Mouse (Mus musculus): ENCODE data around the gene Sgta. TPM values are rescaled to one million over a fixed set of nuclear protein-coding genes. Genes with fewer than 3 reads are reported as not detected.

Gene Sgta
- polyA plus RNA-seq, 2 experiments = 38.4 to 43.8 TPM

- Histone ChIP-seq H3K4me1 (replicated peaks; ENCODE audit: control insufficient read depth in 2 of 2, insufficient read depth in 2 of 2, low read length in 1 of 2) (peaks cover 3 to 8% of the 10 kb centered on the region in 2 experiments; a peak in 3 of 4 replicates), H3K9me3 (ENCODE audit: control insufficient read depth, low read length) (no peaks in the 10 kb centered on the region), H3K9ac (replicated peaks) (no peak overlapping the region), H3K27me3 (ENCODE audit: control insufficient read depth, insufficient read depth, low read length) (no peaks in the 10 kb centered on the region), H3K36me3 (replicated peaks; ENCODE audit: control insufficient read depth, insufficient read depth, low read depth) (no peaks in the 10 kb centered on the region), H3K4me3 (ENCODE audit: insufficient read depth in 1 of 2, low read depth in 2 of 2, low read length in 2 of 2) (no peak overlapping the region), H3K27ac (no peak overlapping the region), H3K4me2 (ENCODE audit: low read depth) (no peak overlapping the region)
- TF ChIP-seq CTCF (IDR thresholded peaks at IDR 0.05; ENCODE audit: low read depth) (peak; percentile 84), EP300 (IDR thresholded peaks at IDR 0.05; ENCODE audit: low read depth) (no peak)
- ATAC-seq (ENCODE audit: insufficient read depth) (peak; percentile 34; the same call in 1 of the 2 replicates), DNase-seq (ENCODE audit: low read depth in 3 of 3, low spot score in 3 of 3) (peak; percentile 42 to 57 (median 51))
- 5% methylated on average over 12 of the region's 12 CpGs for WGBS (ENCODE audit: insufficient replicate concordance)
These were observed 61.2 kb downstream of the Sgta start for GRCm38 (mm10) chr10:80998778-80999177.

- 45% methylated on average over 14 of the region's 14 CpGs for WGBS (ENCODE audit: insufficient replicate concordance)
- Histone ChIP-seq H3K27ac (no peak overlapping the region), H3K27me3 (ENCODE audit: control insufficient read depth, insufficient read depth, low read length) (no peaks in the 10 kb centered on the region), H3K4me2 (ENCODE audit: low read depth) (no peak overlapping the region), H3K9ac (replicated peaks) (no peak overlapping the region), H3K4me1 (replicated peaks; ENCODE audit: control insufficient read depth in 2 of 2, insufficient read depth in 2 of 2, low read length in 1 of 2) (peaks cover 3 to 8% of the 10 kb centered on the region in 2 experiments; a peak in 3 of 4 replicates), H3K4me3 (ENCODE audit: insufficient read depth in 1 of 2, low read depth in 2 of 2, low read length in 2 of 2) (no peak overlapping the region), H3K36me3 (replicated peaks; ENCODE audit: control insufficient read depth, insufficient read depth, low read depth) (no peaks in the 10 kb centered on the region), H3K9me3 (ENCODE audit: control insufficient read depth, low read length) (no peaks in the 10 kb centered on the region)
- no peak for ATAC-seq (ENCODE audit: insufficient read depth)
- TF ChIP-seq CTCF (IDR thresholded peaks at IDR 0.05; ENCODE audit: low read depth) = no peak
- no peak for TF ChIP-seq EP300 (IDR thresholded peaks at IDR 0.05; ENCODE audit: low read depth)
- no peak for DNase-seq (ENCODE audit: low read depth in 3 of 3, low spot score in 3 of 3)
These were observed 62.0 kb downstream of the Sgta start for GRCm38 (mm10) chr10:80998021-80998420.

- no peak overlapping the region for H3K9ac ChIP-seq (replicated peaks)
- H3K27me3 ChIP-seq (ENCODE audit: control insufficient read depth, insufficient read depth, low read length) = no peaks in the 10 kb centered on the region
- TF ChIP-seq EP300 (IDR thresholded peaks at IDR 0.05; ENCODE audit: low read depth) (no peak), CTCF (IDR thresholded peaks at IDR 0.05; ENCODE audit: low read depth) (no peak)
- ATAC-seq (ENCODE audit: insufficient read depth) (no peak), DNase-seq (ENCODE audit: low read depth in 3 of 3, low spot score in 3 of 3) (no peak)
- peaks cover 3 to 8% of the 10 kb centered on the region in 2 experiments; a peak in 3 of 4 replicates for H3K4me1 ChIP-seq (replicated peaks; ENCODE audit: control insufficient read depth in 2 of 2, insufficient read depth in 2 of 2, low read length in 1 of 2)
- H3K9me3 ChIP-seq (ENCODE audit: control insufficient read depth, low read length) = no peaks in the 10 kb centered on the region
- WGBS (ENCODE audit: insufficient replicate concordance) = 64% methylated on average over 8 of the region's 8 CpGs
- no peak overlapping the region for H3K4me2 ChIP-seq (ENCODE audit: low read depth)
- no peak overlapping the region for H3K4me3 ChIP-seq (ENCODE audit: insufficient read depth in 1 of 2, low read depth in 2 of 2, low read length in 2 of 2)
- no peaks in the 10 kb centered on the region for H3K36me3 ChIP-seq (replicated peaks; ENCODE audit: control insufficient read depth, insufficient read depth, low read depth)
- no peak overlapping the region for H3K27ac ChIP-seq
These were observed 62.6 kb downstream of the Sgta start for GRCm38 (mm10) chr10:80997332-80997731.

- Histone ChIP-seq H3K4me3 (ENCODE audit: insufficient read depth in 1 of 2, low read depth in 2 of 2, low read length in 2 of 2) (no peak overlapping the region), H3K4me1 (replicated peaks; ENCODE audit: control insufficient read depth in 2 of 2, insufficient read depth in 2 of 2, low read length in 1 of 2) (peaks cover 3 to 8% of the 10 kb centered on the region in 2 experiments; a peak in 3 of 4 replicates), H3K9me3 (ENCODE audit: control insufficient read depth, low read length) (no peaks in the 10 kb centered on the region), H3K9ac (replicated peaks) (no peak overlapping the region), H3K36me3 (replicated peaks; ENCODE audit: control insufficient read depth, insufficient read depth, low read depth) (no peaks in the 10 kb centered on the region), H3K27ac (no peak overlapping the region), H3K4me2 (ENCODE audit: low read depth) (no peak overlapping the region), H3K27me3 (ENCODE audit: control insufficient read depth, insufficient read depth, low read length) (no peaks in the 10 kb centered on the region)
- DNase-seq (ENCODE audit: low read depth in 3 of 3, low spot score in 3 of 3) = no peak
- 74% methylated on average over 8 of the region's 8 CpGs for WGBS (ENCODE audit: insufficient replicate concordance)
- no peak for ATAC-seq (ENCODE audit: insufficient read depth)
- TF ChIP-seq EP300 (IDR thresholded peaks at IDR 0.05; ENCODE audit: low read depth) = no peak
- no peak for TF ChIP-seq CTCF (IDR thresholded peaks at IDR 0.05; ENCODE audit: low read depth)
These were observed 63.5 kb downstream of the Sgta start for GRCm38 (mm10) chr10:80996501-80996900.

- Histone ChIP-seq H3K4me2 (ENCODE audit: low read depth) (no peak overlapping the region), H3K27ac (no peak overlapping the region), H3K9me3 (ENCODE audit: control insufficient read depth, low read length) (no peaks in the 10 kb centered on the region), H3K36me3 (replicated peaks; ENCODE audit: control insufficient read depth, insufficient read depth, low read depth) (no peaks in the 10 kb centered on the region), H3K9ac (replicated peaks) (no peak overlapping the region), H3K4me3 (ENCODE audit: insufficient read depth in 1 of 2, low read depth in 2 of 2, low read length in 2 of 2) (no peak overlapping the region), H3K27me3 (ENCODE audit: control insufficient read depth, insufficient read depth, low read length) (no peaks in the 10 kb centered on the region), H3K4me1 (replicated peaks; ENCODE audit: control insufficient read depth in 2 of 2, insufficient read depth in 2 of 2, low read length in 1 of 2) (peaks cover 3 to 5% of the 10 kb centered on the region in 2 experiments; a peak in 3 of 4 replicates)
- WGBS (ENCODE audit: insufficient replicate concordance) = 7% methylated on average over 21 of the region's 21 CpGs
- TF ChIP-seq EP300 (IDR thresholded peaks at IDR 0.05; ENCODE audit: low read depth) (no peak), CTCF (IDR thresholded peaks at IDR 0.05; ENCODE audit: low read depth) (peak; percentile 99)
- ATAC-seq (ENCODE audit: insufficient read depth) (no peak), DNase-seq (ENCODE audit: low read depth in 3 of 3, low spot score in 3 of 3) (peak; percentile 38 to 52 (median 42))
These were observed 64.8 kb downstream of the Sgta start for GRCm38 (mm10) chr10:80995091-80995632.
